Mouse (Mus musculus): ENCODE measurements around the gene Keap1. TPM values are rescaled to one million over a fixed set of nuclear protein-coding genes. Genes with fewer than 3 reads are reported as not detected.
"Not testable (repeated sequence)": the region's sequence is repeated elsewhere in the genome, so short reads cannot be mapped to it uniquely, and the experiment has no call there.

Keap1 gene
- polyA plus RNA-seq, 1 experiment = 41.5 TPM

GRCm38 (mm10) chr9:21274336-21274735, 35.2 kb upstream of the Keap1 start:
- Histone ChIP-seq H3K4me3 (ENCODE audit: insufficient read depth, poor library complexity, severe bottlenecking) (no peak overlapping the region), H3K36me3 (ENCODE audit: control insufficient read depth, insufficient read depth) (peaks cover 80% of the 10 kb centered on the region), H3K27me3 (ENCODE audit: control insufficient read depth, insufficient read depth, insufficient read length) (no peaks in the 10 kb centered on the region), H3K79me3 (ENCODE audit: low read depth) (peaks cover 1% of the 10 kb centered on the region), H3K79me2 (ENCODE audit: control insufficient read depth, insufficient read depth) (no peaks in the 10 kb centered on the region), H3ac (ENCODE audit: control insufficient read depth, insufficient read length, low read depth) (no peak overlapping the region)
- TF ChIP-seq MYOD1 (IDR thresholded peaks at IDR 0.05; ENCODE audit: control insufficient read depth, insufficient read length, low read depth) (no peak), MAX (IDR thresholded peaks at IDR 0.05) (no peak), CEBPB (IDR thresholded peaks at IDR 0.05; ENCODE audit: low read depth) (no peak), USF1 (IDR thresholded peaks at IDR 0.05; ENCODE audit: low read depth) (no peak), CTCF (IDR thresholded peaks at IDR 0.05; ENCODE audit: control insufficient read depth, insufficient read depth, insufficient read length) (no peak), MYOG (IDR thresholded peaks at IDR 0.05; ENCODE audit: control insufficient read depth, extremely low read depth, insufficient read length) (no peak), FOSL1 (IDR thresholded peaks at IDR 0.05; ENCODE audit: insufficient read depth, low read length, poor library complexity, severe bottlenecking) (no peak)

- no peaks in the 10 kb centered on the region for H3K27me3 ChIP-seq (ENCODE audit: control insufficient read depth, insufficient read depth, insufficient read length)
Measured at GRCm38 (mm10) chr9:21273520-21274228, 34.5 kb upstream of the Keap1 start.

GRCm38 (mm10) chr9:21273094-21273493, 33.9 kb upstream of the Keap1 start:
- H3K4me3 ChIP-seq (ENCODE audit: insufficient read depth, poor library complexity, severe bottlenecking) = no peak overlapping the region
- no peak overlapping the region for H3ac ChIP-seq (ENCODE audit: control insufficient read depth, insufficient read length, low read depth)
- H3K79me3 ChIP-seq (ENCODE audit: low read depth) = peaks cover 1% of the 10 kb centered on the region
- no peaks in the 10 kb centered on the region for H3K27me3 ChIP-seq (ENCODE audit: control insufficient read depth, insufficient read depth, insufficient read length)
- no peaks in the 10 kb centered on the region for H3K79me2 ChIP-seq (ENCODE audit: control insufficient read depth, insufficient read depth)
- peaks cover 79% of the 10 kb centered on the region for H3K36me3 ChIP-seq (ENCODE audit: control insufficient read depth, insufficient read depth)
- no peak for TF ChIP-seq USF1 (IDR thresholded peaks at IDR 0.05; ENCODE audit: low read depth)

More at GRCm38 (mm10) chr9:21273520-21274228, 34.5 kb upstream of the Keap1 start:
- H3K79me2 ChIP-seq (ENCODE audit: control insufficient read depth, insufficient read depth) = no peaks in the 10 kb centered on the region
- H3K36me3 ChIP-seq (ENCODE audit: control insufficient read depth, insufficient read depth) = peaks cover 80% of the 10 kb centered on the region
- no peak for TF ChIP-seq CEBPB (IDR thresholded peaks at IDR 0.05; ENCODE audit: low read depth)
- TF ChIP-seq CTCF (IDR thresholded peaks at IDR 0.05; ENCODE audit: control insufficient read depth, insufficient read depth, insufficient read length) = no peak
- TF ChIP-seq FOSL1 (IDR thresholded peaks at IDR 0.05; ENCODE audit: insufficient read depth, low read length, poor library complexity, severe bottlenecking) = no peak
- TF ChIP-seq MYOG (IDR thresholded peaks at IDR 0.05; ENCODE audit: control insufficient read depth, extremely low read depth, insufficient read length) = no peak
- no peak for TF ChIP-seq MAX (IDR thresholded peaks at IDR 0.05)
- no peak for TF ChIP-seq MYOD1 (IDR thresholded peaks at IDR 0.05; ENCODE audit: control insufficient read depth, insufficient read length, low read depth)
- TF ChIP-seq USF1 (IDR thresholded peaks at IDR 0.05; ENCODE audit: low read depth) = no peak
- H3K4me3 ChIP-seq (ENCODE audit: insufficient read depth, poor library complexity, severe bottlenecking) = no peak overlapping the region
- no peak overlapping the region for H3ac ChIP-seq (ENCODE audit: control insufficient read depth, insufficient read length, low read depth)
- peaks cover 1% of the 10 kb centered on the region for H3K79me3 ChIP-seq (ENCODE audit: low read depth)

GRCm38 (mm10) chr9:21272391-21272790, 33.2 kb upstream of the Keap1 start:
- H3K36me3 ChIP-seq (ENCODE audit: control insufficient read depth, insufficient read depth) = peaks cover 74% of the 10 kb centered on the region

GRCm38 (mm10) chr9:21269590-21269989, 30.4 kb upstream of the Keap1 start:
- H3K79me2 ChIP-seq (ENCODE audit: control insufficient read depth, insufficient read depth) = peaks cover 14% of the 10 kb centered on the region
- peaks cover 47% of the 10 kb centered on the region for H3K36me3 ChIP-seq (ENCODE audit: control insufficient read depth, insufficient read depth)

More at GRCm38 (mm10) chr9:21272391-21272790, 33.2 kb upstream of the Keap1 start:
- no peaks in the 10 kb centered on the region for H3K79me2 ChIP-seq (ENCODE audit: control insufficient read depth, insufficient read depth)
- TF ChIP-seq FOSL1 (IDR thresholded peaks at IDR 0.05; ENCODE audit: insufficient read depth, low read length, poor library complexity, severe bottlenecking) = no peak
- no peak for TF ChIP-seq MYOD1 (IDR thresholded peaks at IDR 0.05; ENCODE audit: control insufficient read depth, insufficient read length, low read depth)
- no peak overlapping the region for H3K4me3 ChIP-seq (ENCODE audit: insufficient read depth, poor library complexity, severe bottlenecking)
- H3K27me3 ChIP-seq (ENCODE audit: control insufficient read depth, insufficient read depth, insufficient read length) = no peaks in the 10 kb centered on the region
- no peak overlapping the region for H3ac ChIP-seq (ENCODE audit: control insufficient read depth, insufficient read length, low read depth)
- no peaks in the 10 kb centered on the region for H3K79me3 ChIP-seq (ENCODE audit: low read depth)

GRCm38 (mm10) chr9:21268305-21268704, 29.1 kb upstream of the Keap1 start:
- Histone ChIP-seq H3K79me2 (ENCODE audit: control insufficient read depth, insufficient read depth) (peaks cover 14% of the 10 kb centered on the region), H3K79me3 (ENCODE audit: low read depth) (peaks cover 2% of the 10 kb centered on the region), H3K36me3 (ENCODE audit: control insufficient read depth, insufficient read depth) (peaks cover 34% of the 10 kb centered on the region), H3K27me3 (ENCODE audit: control insufficient read depth, insufficient read depth, insufficient read length) (no peaks in the 10 kb centered on the region), H3ac (ENCODE audit: control insufficient read depth, insufficient read length, low read depth) (no peak overlapping the region), H3K4me3 (ENCODE audit: insufficient read depth, poor library complexity, severe bottlenecking) (no peak overlapping the region)
- no peak for TF ChIP-seq FOSL1 (IDR thresholded peaks at IDR 0.05; ENCODE audit: insufficient read depth, low read length, poor library complexity, severe bottlenecking)
- TF ChIP-seq MYOD1 (IDR thresholded peaks at IDR 0.05; ENCODE audit: control insufficient read depth, insufficient read length, low read depth) = no peak
- TF ChIP-seq MAX (IDR thresholded peaks at IDR 0.05) = no peak
- no peak for TF ChIP-seq MYOG (IDR thresholded peaks at IDR 0.05; ENCODE audit: control insufficient read depth, extremely low read depth, insufficient read length)
- TF ChIP-seq USF1 (IDR thresholded peaks at IDR 0.05; ENCODE audit: low read depth) = no peak
- TF ChIP-seq CEBPB (IDR thresholded peaks at IDR 0.05; ENCODE audit: low read depth) = no peak
- TF ChIP-seq CTCF (IDR thresholded peaks at IDR 0.05; ENCODE audit: control insufficient read depth, insufficient read depth, insufficient read length) = no peak

More at GRCm38 (mm10) chr9:21269590-21269989, 30.4 kb upstream of the Keap1 start:
- not testable (repeated sequence) for H3K79me3 ChIP-seq (ENCODE audit: low read depth); H3K27me3 ChIP-seq (ENCODE audit: control insufficient read depth, insufficient read depth, insufficient read length); H3K4me3 ChIP-seq (ENCODE audit: insufficient read depth, poor library complexity, severe bottlenecking); H3ac ChIP-seq (ENCODE audit: control insufficient read depth, insufficient read length, low read depth)

Measured in C2C12 (cell line).